Mouse (Mus musculus): ENCODE results near the gene Trmt1. TPM values are rescaled to one million over a fixed set of nuclear protein-coding genes. Genes with fewer than 3 reads are reported as not detected.
A peak's percentile ranks its signal among the peaks of the same experiment; 100 is the strongest.

Gene Trmt1
- total RNA-seq (2021): 100 to 1,000 TPM in 1 of 2 experiments, 10 to 100 TPM in 1; 99.8 to 105 TPM
- long read RNA-seq, transcript Trmt1-203 (17 exons, 2,138 nt): major isoform, 11 of 52 reads
- long read RNA-seq, transcript Trmt1-201 (17 exons, 2,567 nt): minor isoform, 6 of 52 reads
- long read RNA-seq, partial matches to known transcripts: 10 of 52 reads
- long read RNA-seq, other reads (novel, unspliced or antisense): 21 of 52 reads

DNA sequence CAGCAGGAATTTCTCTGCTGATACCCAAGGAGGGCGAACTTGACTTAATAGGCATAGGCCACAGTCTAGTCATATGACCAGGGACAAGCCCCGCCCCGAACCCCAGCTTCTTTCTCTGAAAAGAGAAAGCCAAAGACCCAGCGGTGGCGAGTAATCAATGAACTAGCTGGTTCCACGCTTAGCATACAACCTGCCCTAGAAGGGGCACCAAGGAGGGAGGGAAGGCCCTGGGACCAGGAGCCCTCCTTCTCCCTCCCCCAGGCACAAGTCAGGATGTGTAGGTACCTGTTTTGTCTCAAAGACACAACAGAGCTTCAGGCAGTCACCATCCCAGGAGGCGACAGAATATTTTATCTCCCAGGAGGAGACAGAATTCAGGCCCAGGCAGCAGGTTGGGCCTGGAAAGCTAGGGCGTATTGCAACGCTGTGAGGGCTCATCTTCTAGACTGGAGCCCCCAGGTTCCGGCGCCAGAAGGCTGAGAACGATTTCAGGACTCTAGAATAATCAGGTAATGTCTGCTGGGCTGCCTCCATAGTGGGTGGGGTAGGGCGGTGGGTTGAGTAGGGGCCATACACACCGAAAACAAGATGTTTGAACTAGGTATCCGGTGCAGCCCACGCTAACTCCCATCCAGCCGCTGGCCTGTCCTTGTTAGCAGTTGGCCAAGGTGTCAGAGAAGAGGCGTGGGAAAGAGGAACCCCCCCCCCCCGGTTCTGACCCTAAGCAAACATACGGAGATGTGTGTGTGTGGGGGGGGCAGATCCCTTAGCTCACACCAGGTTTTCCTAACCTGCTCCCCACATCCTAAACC is at the start of gene Trmt1:
TSS of gene Trmt1 (plus strand) at position 117 of the 812 bp plus-strand sequence.
- peak; percentile 45 to 50 for DNase-seq (ENCODE audit: low spot score in 2 of 2)

DNA sequence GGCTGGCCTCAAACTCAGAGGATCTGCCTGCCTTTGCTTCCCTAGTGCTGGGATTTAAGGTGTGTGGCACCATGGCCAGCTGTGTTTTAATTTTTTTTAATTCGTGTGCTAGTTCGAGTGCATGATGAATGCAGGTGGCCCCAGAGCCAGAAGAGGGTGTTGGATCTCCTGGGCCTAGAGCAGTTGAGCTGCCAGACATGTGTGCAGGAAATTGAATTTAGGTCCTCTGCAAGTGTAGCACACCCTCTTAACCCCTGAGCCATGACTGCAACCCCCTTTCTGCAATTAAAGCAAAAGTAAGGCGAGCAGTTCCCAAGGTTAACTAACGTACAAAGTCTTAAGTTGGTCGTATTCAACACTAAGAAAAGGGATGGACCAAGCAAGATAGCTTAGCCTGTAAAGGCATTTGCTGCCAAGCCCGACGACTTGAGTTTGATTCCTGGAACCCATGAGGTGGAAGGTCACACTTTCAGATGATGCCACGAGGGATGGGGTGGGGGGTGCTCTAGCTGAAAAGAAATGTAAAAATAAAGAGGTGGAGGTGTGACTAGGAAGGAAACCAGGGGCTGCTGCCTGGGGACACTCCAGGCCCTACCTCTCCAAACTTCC is 48.1 kb upstream of the Trmt1 start:
- no peak for DNase-seq (ENCODE audit: low spot score in 2 of 2)

DNA sequence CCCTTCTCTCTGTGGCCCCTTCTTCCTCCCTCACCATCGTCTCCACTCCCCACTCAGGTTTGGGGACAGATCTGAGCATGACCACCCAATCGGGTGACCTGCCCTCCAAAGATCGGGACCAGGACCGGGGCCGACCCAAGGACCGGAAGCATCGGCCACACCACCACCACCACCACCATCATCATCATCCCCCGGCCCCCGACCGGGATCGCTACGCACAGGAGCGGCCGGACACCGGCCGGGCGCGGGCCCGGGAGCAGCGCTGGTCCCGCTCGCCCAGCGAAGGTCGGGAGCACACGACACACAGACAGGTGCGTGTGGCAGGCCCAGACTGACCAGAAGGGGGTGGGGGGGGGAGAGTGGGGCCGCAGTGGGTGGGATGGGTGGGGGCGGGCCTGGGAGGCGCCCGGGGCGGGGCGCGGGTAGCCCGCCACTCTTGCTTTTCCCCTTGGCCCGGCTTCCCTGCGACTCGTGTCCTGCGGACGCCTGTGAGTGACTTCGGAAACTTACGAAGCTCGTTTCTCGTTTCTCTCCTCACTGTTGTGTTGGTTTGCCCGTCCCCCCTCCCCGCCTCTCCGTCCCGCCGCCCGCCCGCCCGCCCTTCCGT is 47.4 kb upstream of the Trmt1 start:
- peak; percentile 31 to 54 for DNase-seq (ENCODE audit: low spot score in 2 of 2)

DNA sequence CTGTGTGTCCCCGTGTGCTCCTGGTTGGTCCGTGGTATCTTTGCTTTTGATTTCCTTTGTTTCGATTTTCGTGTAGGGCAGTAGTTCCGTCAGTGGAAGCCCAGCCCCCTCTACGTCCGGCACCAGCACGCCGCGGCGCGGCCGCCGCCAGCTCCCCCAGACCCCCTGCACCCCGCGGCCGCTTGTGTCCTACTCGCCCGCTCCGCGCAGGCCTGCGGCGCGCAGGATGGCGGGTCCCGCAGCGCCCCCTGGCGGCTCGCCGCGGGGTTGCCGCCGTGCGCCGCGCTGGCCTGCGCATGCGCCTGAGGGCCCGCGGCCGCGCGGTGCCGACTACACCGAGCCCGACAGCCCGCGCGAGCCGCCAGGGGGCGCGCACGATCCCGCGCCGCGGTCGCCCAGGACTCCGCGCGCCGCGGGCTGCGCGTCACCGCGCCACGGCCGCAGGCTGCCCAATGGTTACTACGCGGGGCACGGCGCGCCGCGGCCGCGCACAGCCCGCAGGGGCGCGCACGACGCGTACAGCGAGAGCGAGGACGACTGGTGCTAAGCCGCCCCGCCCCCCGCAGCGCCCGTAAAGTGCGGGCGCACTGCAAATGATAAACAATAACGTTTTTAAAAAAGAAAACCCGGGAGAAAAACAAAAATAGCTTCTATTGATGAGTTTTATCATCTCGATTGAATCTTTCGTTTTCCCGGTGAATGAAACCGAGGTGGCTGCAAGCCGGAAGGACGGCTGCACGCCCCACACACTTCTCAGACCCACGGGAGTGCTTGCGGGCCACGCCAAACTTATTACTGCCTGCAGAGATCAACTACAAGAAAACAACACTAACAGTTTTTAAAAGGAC is 46.7 kb upstream of the Trmt1 start:
- peak; percentile 90 to 97 for DNase-seq (ENCODE audit: low spot score in 2 of 2)

GRCm38 (mm10) chr8:84640010-84640588 is 46.0 kb upstream of the Trmt1 start:
- DNase-seq (ENCODE audit: low spot score in 2 of 2): no peak

GRCm38 (mm10) chr8:84640617-84641294 is 45.4 kb upstream of the Trmt1 start:
- DNase-seq (ENCODE audit: low spot score in 2 of 2): no peak

GRCm38 (mm10) chr8:84641578-84642361 is 44.3 kb upstream of the Trmt1 start:
- DNase-seq (ENCODE audit: low spot score in 2 of 2): no peak

GRCm38 (mm10) chr8:84643019-84643418 is 43.1 kb upstream of the Trmt1 start:
- no peak for DNase-seq (ENCODE audit: low spot score in 2 of 2)

- no peak for DNase-seq (ENCODE audit: low spot score in 2 of 2)
Measured at GRCm38 (mm10) chr8:84646800-84647199, 39.3 kb upstream of the Trmt1 start.

- peak in 1 of 2 experiments; percentile 26 for DNase-seq (ENCODE audit: low spot score in 2 of 2)
Measured at GRCm38 (mm10) chr8:84647461-84647901, 38.6 kb upstream of the Trmt1 start.

GRCm38 (mm10) chr8:84650213-84650612 is 35.9 kb upstream of the Trmt1 start:
- DNase-seq (ENCODE audit: low spot score in 2 of 2): no peak

DNA sequence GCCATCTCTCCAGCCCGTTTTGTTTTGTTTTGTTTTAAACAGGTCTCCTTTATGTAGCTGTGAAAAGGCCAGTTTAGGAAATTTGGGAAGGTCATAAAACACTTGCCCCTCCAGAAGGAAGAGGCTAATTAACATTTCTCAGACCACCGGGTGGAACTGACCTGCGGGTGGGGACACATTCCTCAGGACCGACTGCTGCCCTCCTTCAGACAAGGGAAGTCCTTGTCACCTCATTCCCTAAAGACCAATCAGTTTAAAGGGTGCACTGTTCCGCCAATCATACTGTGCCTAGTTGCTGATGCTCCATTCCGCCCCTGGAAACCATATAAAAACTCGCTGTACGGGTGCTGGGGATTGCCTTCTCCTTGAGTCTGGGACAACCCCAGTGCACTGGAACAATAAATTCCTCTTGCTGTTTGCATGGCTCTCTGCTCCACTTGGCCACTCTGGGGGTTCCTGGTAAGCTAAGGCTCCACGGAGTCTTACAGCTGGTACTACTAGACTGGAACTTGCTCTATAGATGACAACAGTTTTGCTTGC is 32.9 kb upstream of the Trmt1 start:
- no peak for DNase-seq (ENCODE audit: low spot score in 2 of 2)

DNA sequence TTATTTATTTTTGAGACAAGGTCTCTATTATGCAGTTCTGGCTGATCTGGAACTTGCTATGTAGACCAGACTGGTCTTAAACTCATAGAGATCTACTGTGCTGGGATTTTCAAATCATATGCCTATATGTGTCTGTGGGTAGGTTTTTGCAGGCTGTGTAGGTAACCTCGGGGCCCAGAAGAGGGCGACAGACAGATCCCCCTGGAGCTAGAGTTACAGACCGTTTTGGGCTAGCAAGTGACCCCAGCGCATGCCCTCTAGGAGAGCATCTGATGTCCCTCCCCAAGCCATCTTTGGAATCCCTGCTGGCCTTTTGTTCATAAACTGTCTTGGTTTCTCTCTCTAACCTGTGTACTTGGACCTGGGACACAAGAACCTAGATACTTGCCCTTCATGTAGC is 31.5 kb upstream of the Trmt1 start:
- DNase-seq (ENCODE audit: low spot score in 2 of 2): no peak

DNA sequence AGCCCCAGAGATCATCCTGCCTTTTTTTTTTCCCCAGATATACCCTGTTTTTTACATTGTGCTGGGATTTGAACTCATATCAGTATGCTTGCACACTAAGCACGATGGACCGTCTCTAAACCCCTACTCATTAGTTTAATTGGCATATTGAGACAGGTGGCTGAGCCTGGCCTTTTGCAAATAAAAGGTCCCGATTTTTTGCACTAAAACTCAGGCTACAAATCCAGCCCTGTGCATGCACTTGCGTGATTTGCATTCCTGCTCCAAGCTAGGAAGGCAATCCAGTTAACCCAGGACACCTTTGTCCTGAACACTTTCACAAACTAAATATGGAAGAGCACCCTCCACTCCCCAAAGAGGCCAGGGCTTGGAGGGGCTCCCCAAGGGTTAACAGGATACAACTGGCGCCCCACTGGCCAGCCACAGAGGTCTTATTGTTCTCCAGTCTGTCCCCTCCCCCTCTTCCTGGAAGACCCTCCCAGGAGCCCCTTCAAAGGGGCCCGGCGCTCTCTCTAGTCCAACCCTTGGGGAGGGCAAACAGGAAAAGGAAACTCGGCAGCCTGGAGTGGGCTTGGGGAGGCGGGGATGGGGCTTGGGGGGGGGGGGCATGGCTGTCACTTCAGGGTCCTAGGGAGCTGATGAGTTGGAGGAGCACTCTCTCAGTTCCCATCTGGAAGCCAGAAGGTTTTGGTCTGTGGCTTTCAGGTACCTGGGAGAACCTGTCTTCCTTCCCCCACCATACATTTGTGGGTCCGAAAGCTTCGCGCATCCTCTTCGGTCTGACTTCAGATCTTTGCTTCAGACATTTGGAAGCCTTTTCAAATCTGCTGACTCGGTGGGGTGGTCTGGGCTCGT is 30.5 kb upstream of the Trmt1 start:
- DNase-seq (ENCODE audit: low spot score in 2 of 2): no peak

DNA sequence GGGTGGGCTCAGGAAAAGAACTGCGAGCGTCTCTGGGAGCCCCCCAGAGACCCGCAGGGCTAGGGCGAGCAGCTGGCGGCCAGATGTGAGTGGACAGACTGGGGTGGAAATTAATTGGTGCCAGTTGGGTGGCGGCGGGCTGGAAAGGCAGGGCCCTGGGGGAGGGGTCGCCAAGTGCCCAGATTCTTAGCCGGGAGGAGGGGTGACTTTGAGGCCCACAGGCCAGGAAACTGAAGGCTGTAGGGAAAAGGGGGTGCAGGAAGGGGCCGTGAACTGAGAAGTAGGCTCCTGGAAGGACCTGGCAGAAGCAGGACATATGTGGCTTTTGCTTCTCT is 29.9 kb upstream of the Trmt1 start:
- DNase-seq (ENCODE audit: low spot score in 2 of 2): no peak

DNA sequence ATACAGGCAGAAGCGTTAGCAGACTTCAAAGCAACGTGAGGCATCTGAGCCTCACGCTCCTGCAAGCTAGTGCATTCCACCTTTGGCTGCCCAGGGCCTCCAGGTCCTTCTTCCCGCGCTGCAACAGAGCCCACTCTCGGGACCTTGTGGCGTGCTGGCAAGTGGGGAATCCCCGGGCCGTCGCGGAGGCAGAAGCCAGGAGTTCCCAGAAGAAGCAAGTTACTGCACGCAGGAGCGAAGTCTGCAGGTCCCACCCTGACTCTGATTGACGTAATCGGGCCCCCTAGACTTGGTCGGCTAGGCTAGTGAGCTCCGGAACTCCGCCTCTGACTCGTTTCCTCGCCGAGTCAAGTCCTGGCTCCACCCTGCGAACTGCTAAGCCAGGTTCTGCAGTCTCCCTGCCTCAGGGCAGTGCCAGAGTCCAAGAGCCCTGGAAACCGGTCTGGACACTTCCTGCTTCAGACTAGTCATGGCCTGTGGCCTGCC is 29.4 kb upstream of the Trmt1 start:
- no peak for DNase-seq (ENCODE audit: low spot score in 2 of 2)

DNA sequence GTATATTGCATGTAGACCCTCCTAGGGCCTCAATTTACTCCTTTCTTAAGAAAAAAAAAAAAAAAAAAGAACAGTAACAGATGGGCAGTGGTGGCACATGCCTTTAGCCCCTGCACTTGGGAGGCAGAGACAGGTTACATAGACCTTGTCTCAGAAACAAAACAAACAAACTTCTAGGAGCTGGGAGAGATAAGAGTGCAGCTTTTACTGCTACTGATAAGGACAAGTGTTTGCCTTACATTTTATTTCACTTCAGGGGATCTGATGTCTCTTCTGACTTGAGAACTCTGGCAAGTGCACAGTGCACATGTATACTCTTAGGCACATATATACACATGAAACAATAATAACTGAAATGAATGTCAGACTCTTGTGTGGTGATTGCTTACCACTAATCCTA is 28.9 kb upstream of the Trmt1 start:
- DNase-seq (ENCODE audit: low spot score in 2 of 2): no peak

GRCm38 (mm10) chr8:84657680-84658079 is 28.4 kb upstream of the Trmt1 start:
- no peak for DNase-seq (ENCODE audit: low spot score in 2 of 2)
